Mouse (Mus musculus) cerebellum, adult 9-11 months (tissue): ENCODE results near the gene Rassf2.

Experiments
- DNase-seq: peaks from one replicate; pipeline ENCODE4 v3.0.0; 2022

Rassf2 gene

DNA sequence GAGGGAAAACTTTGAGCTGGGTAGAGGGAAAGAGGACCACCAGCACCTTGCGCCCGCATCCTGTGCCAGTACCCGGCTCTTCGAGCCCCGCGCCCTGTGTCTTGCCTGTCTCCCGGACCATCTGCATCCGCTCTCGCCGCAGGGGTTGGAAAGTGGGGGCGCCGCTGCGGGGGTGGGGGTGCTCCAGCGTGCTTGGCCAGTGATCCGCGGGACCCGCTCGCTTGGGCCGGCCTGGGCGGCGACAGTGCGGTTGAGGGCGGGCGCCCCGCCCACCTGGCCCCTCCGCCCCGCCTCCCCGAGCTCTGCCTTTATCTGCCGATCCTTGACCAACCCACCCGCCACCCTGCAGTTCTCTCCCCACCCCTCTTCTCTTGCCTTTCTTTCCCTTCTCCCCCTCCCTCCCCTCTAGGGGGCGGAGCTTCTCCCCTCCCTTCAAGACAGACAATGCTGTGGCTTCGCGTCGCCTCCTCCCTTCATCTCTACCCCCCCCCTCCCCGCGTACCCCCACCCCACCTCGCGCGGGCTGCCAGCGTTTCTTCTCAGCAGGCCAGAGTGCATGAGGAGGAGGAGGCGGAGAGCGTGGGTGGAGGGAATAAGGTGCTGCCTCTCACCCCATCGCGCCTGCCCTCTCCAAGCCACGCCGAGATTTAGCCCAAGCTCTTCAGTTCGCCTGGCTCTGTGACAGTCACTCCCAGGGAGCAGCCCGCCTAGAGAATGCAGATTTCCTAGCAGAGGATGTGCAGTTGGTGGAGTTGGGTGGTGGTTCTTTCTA, at the start of gene Rassf2:
Gene Rassf2 (minus strand): TSS at position 613 of the 772 bp plus-strand sequence.
- DNase-seq, result peak; percentile 65

- no peak for DNase-seq
These were observed 49.1 kb upstream of the Rassf2 start for GRCm38 (mm10) chr2:132079139-132079538.

DNA sequence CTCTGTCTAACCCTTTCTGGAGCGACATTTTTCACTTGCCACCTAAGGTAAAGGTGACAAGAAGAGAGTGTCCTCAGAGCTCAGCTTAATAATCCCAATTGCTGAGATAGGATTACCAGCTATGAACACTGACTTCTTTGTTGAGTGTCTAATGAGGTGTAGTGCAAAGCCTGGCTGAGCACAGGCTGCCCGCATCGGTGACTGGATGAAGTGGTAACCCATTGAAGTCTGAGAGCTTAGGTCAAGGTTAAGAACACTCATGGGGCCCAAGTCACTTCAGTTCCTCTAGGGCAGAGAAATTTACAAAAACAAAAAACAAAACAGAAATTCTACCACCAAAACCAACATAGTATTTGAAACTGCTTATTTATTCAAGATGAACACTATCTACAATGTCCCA, 43.0 kb upstream of the Rassf2 start:
- DNase-seq, result no peak

DNA sequence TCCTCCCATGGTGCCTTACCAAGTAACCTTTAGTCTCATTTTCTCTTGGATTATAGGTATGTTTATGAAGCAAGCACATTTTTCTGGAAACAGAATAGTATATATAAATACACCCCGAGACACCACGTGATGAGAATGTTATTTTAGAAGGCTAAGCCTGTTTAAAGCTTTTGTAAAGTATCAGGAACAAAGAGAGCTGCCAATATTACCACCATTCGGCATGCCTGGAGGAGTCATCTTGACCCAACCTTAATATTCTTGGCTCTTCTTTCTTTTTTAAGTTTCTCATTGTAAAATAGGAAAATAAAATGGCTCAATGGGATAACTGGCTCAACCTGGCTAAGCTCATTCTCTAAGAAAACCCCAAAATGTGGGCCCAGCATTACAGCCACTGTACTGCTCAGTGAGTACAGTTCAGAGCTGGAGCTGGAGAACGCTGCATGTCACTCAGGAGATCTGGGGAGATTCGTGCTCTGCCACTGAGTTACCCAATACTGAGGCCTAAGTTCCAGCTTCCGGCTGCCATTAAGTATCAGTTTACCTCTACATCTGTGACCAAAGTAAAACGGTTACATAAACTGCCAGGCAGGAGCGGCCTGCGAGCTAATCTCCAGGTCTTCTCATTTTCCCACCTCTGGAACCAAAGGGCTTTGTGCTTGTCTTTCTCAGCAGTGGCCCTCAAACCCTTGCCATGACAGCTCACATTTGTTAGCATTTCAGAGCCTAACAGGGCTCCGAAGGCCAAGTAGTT, 40.1 kb upstream of the Rassf2 start:
- no peak for DNase-seq

- DNase-seq, result peak; percentile 23
These were observed 34.2 kb upstream of the Rassf2 start for GRCm38 (mm10) chr2:132064185-132064831.

DNA sequence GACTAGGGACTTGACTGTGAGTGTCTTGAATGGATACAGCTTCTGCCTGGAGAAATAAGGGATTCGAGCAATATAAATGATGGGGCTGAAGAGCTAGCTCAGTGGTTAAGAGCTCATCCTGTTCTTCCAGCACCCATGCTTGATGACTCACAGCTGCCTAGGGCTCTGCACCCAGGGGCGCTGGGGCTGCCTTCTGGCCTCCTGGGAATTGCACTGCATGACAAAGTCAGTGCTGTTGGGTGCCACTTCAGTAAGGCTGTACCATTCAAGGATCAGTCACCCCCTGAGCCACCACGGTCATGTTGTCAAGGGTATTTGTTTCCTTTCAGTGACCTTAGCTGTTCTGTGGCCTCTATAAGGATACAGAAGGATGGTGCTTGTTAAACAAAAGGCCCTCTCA, 33.7 kb upstream of the Rassf2 start:
- no peak for DNase-seq

GRCm38 (mm10) chr2:132061884-132062283, 31.8 kb upstream of the Rassf2 start:
- DNase-seq, result no peak

DNA sequence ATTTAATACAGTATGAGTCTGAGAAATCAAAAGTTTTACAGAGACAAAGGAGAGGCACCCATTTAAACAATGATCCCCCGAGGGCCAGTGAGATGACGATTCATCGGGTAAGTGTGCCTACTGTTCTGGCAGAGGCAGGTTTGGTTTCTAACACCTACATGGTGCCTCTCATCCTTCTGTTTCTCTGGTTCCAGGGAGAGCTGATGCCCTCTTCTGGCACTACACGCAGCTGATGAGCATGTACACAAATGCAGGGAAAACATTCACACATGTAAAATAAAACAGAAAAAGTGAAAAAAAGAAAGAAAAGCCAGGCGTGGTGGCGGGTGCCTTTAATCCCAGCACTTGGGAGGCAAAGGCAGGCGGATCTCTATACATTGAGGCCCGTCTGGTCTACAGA, 29.9 kb upstream of the Rassf2 start:
- DNase-seq, result no peak

- no peak for DNase-seq
These were observed 25.3 kb upstream of the Rassf2 start for GRCm38 (mm10) chr2:132055349-132055753.

- no peak for DNase-seq
These were observed 23.8 kb upstream of the Rassf2 start for GRCm38 (mm10) chr2:132053824-132054223.

DNA sequence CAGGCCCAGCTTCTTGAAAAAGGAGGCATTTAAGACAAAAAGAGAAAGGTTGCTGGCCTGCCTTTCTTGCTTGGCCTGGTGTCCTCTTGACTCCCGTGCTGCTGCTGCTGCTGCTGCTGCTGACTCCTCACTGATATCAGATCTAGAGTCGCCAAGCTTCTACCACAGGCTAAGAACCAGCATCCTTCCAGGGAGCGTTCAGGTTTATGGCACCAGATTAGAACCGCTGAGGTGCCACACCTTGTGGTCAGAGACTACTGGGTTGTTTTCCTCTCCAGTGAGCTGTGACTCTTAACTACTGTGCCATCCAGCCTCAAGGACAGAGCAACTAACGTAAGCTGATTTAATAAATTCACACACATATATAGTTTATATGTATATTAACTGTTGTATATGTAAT, 21.7 kb upstream of the Rassf2 start:
- no peak for DNase-seq

- DNase-seq, result no peak
These were observed 19.9 kb upstream of the Rassf2 start for GRCm38 (mm10) chr2:132049921-132050320.

DNA sequence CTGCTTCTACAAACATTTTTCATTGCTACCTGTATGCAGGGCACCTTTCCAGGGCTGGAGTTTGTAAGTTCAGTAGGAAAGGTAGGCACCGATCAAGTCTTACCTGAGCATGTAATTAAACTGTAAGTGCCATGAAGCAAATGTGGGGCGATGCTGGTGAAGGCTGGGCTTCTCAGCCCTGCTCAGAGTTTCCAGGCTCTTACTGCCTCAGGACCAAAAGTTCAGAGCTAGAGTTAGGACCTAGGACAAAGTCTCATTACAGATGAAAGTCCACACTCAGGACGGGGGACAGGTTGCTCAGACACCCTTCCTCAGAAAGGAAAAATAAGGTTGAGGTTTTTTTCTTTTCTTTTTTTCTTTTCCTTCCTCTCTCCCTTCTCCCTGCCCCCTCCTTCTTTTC, 19.4 kb upstream of the Rassf2 start:
- no peak for DNase-seq

GRCm38 (mm10) chr2:132048143-132048772, 18.2 kb upstream of the Rassf2 start:
- DNase-seq, result no peak

- no peak for DNase-seq
These were observed 17.3 kb upstream of the Rassf2 start for GRCm38 (mm10) chr2:132047364-132047763.

DNA sequence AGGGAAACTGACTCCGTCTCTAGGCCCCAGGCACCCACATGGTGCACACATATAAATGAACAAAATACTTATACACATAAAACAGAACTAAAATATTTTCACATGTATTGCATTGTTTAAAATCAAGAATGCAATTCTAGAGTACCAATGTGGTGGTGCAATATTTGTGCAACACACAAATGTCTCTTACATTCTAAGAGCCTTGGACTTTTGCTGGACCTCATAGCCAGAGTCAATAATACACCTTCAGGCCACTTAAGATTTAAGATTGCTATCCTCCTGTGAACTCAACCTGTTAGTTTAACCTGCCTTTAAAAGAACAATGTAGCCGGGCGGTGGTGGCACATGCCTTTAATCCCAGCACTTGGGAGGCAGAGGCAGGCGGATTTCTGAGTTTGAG, 16.6 kb upstream of the Rassf2 start:
- no peak for DNase-seq

GRCm38 (mm10) chr2:132044320-132045274, 14.5 kb upstream of the Rassf2 start:
- DNase-seq, result no peak

- DNase-seq, result peak; percentile 61
These were observed 13.1 kb upstream of the Rassf2 start for GRCm38 (mm10) chr2:132043101-132043621.

DNA sequence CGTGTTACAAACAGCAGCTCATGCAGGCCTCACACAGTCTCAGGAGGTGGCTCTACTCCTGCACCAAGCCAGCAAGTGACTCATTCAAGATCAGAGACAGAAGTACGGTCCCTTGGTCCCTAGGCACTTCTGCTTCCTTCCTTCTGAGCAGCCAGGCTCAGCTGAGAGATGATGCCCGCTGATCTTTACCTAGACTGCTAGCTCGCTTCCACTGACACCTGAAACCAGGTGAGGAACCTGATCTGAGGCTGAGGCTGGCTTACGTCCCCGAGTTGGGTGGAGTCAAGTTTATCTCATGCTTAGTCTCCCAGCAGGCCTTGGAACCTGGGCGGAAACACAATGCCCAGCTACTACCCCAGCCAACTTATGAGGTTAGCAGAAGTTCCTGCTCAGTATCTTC, 9.8 kb upstream of the Rassf2 start:
- no peak for DNase-seq

DNA sequence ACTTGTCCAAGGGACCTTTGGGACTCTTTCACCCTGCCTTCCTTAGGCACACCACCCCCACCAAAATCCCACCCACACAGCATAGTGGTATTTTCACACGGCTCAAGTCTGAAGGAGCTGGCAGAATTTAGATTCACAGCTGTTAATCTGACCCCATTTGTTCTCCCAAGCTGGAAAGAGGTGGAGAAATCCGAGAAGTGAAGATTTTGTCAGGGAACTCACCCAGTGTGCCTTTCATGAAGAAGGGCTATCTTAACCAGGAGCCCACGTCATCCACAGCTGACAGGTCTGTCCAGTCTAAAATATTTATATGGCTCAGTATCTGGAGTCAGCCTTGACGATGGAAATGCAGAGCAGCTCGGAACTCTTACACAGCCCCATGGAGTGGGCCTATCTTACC, 6.3 kb upstream of the Rassf2 start:
- no peak for DNase-seq

DNA sequence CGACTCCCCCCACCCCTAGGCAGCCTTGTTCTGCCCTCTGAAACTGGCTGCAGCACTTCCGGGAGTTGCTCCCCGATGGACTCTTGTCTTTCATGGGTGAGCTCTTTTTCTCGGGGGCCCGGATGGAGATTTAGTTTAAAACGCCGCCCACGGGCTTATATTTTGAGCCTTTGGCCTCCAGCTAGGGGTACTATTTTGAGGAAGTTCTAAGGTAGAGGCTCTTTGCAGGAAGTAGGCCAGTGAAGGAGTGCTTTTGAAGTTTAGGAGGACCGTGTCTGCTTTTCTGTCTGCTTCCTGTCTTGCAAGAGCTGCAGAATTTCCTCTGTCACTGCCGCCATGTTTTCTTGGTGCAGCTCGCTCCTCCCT, 5.4 kb upstream of the Rassf2 start:
- no peak for DNase-seq
